Mouse (Mus musculus) retina, embryonic 14.5 days (tissue): ENCODE data around the gene Astn1.

ENCODE experiments used
- DNase-seq: peaks from one replicate; pipeline ENCODE4 v3.0.0-alpha.2; 2015; ENCODE audit warnings: low spot score

Astn1 gene

GRCm38 (mm10) chr1:158740161-158740766 lies 378.2 kb downstream of the Astn1 start:
- no peak for DNase-seq

- no peak for DNase-seq
These were observed 378.9 kb downstream of the Astn1 start for GRCm38 (mm10) chr1:158740949-158741348.
